Mouse (Mus musculus) stomach, embryonic 15.5 days (tissue): Measurements from ENCODE around the gene Tlr9. TPM values are rescaled to one million over a fixed set of nuclear protein-coding genes. Genes with fewer than 3 reads are reported as not detected.

Experiments used
- ATAC-seq: fragments of 200-750 bp; cut with Nextera tagmentation; 2 replicates; pipeline ENCODE4 v1.8.0; 2017; ENCODE audit warnings: low read depth, moderate number of reproducible peaks, moderate TSS enrichment; ENCODE audit not compliant: insufficient read depth, low FRiP score
- H3K27ac ChIP-seq: fragments of 300-500 bp; sonication (generic); 2 replicates; pipeline ENCODE4 v1.5.1; 2015; ENCODE audit warnings: mild to moderate bottlenecking, inconsistent platforms
- H3K27me3 ChIP-seq: fragments of 300-500 bp; sonication (generic); replicated peaks from 2 replicates; pipeline ENCODE4 v1.6.1; 2015; ENCODE audit warnings: inconsistent platforms
- H3K36me3 ChIP-seq: fragments of 300-500 bp; sonication (generic); 2 replicates; pipeline ENCODE4 v1.6.1; 2015; ENCODE audit warnings: inconsistent platforms
- H3K4me1 ChIP-seq: fragments of 300-500 bp; sonication (generic); 2 replicates; pipeline ENCODE4 v1.6.1; 2015; ENCODE audit warnings: inconsistent platforms
- H3K4me2 ChIP-seq: fragments of 300-500 bp; sonication (generic); 2 replicates; pipeline ENCODE4 v1.6.1; 2015; ENCODE audit warnings: mild to moderate bottlenecking, inconsistent platforms
- H3K4me3 ChIP-seq: fragments of 300-500 bp; sonication (generic); replicated peaks from 2 replicates; pipeline ENCODE4 v1.5.1; 2015; ENCODE audit warnings: inconsistent platforms
- H3K9ac ChIP-seq: fragments of 300-500 bp; sonication (generic); 2 replicates; pipeline ENCODE4 v1.6.1; 2015; ENCODE audit warnings: inconsistent platforms
- H3K9me3 ChIP-seq: fragments of 300-500 bp; sonication (generic); 2 replicates; pipeline ENCODE4 v1.6.1; 2016; ENCODE audit warnings: inconsistent platforms
- WGBS: fragments of 180-500 bp; shearing (Covaris S2); methylation state at CpG from one replicate; pipeline ENCODE4 v1.1.7; 2015; 5-methylcytosine and 5-hydroxymethylcytosine counted together
- polyA plus RNA-seq: library from polyadenylated mRNA; unstranded; fragments of >200 nt; fragmentation: Nextera tagmentation; extraction: Ambion mirVana; gene quantifications from 2 replicates; pipeline ENCODE4 v1.2.1, GENCODE M21; 2015

Gene Tlr9
- polyA plus RNA-seq, 1 experiment from 2014 or later: 0.12 TPM

GRCm38 (mm10) chr9:106206515-106206914 lies 15.9 kb upstream of the Tlr9 start:
- H3K4me3 ChIP-seq: no peak overlapping the region
- no peaks in the 10 kb centered on the region for H3K27me3 ChIP-seq
- peaks cover 27% of the 10 kb centered on the region for H3K4me1 ChIP-seq
- no peak overlapping the region for H3K27ac ChIP-seq
- no peaks in the 10 kb centered on the region for H3K36me3 ChIP-seq
- no peaks in the 10 kb centered on the region for H3K9me3 ChIP-seq
- WGBS: 81% methylated on average over 2 of the region's 2 CpGs
- H3K4me2 ChIP-seq: no peak overlapping the region
- ATAC-seq: no peak
- H3K9ac ChIP-seq: no peak overlapping the region

DNA sequence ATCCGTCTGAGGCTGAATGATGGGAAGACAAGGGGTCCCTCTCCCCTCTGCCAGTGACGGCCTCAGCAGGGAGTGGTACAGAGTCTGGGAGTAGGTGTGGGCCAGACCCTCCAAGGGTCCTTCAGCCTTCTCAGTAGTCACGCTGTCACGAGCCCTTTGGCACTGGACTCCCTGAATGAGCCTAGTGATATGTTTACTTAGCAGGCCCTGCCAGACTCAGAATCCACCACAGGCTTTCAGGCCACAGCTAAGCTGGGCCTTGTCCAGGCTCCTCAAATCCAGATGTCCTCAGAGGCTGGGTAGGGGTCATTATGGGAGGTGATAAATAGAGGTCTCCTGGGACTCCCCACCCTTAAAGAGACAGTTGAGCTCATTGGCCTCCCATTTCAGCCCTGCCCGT lies 14.2 kb upstream of the Tlr9 start:
- Histone ChIP-seq H3K9ac (no peak overlapping the region), H3K36me3 (no peaks in the 10 kb centered on the region), H3K4me1 (peaks cover 32% of the 10 kb centered on the region), H3K27ac (no peak overlapping the region), H3K4me3 (no peak overlapping the region), H3K9me3 (no peaks in the 10 kb centered on the region), H3K27me3 (no peaks in the 10 kb centered on the region), H3K4me2 (no peak overlapping the region)
- no peak for ATAC-seq
- WGBS: 77% methylated on average over 5 of the region's 5 CpGs

GRCm38 (mm10) chr9:106209954-106210353 lies 12.4 kb upstream of the Tlr9 start:
- Histone ChIP-seq H3K4me3 (no peak overlapping the region), H3K4me2 (no peak overlapping the region), H3K27me3 (no peaks in the 10 kb centered on the region), H3K4me1 (peaks cover 16% of the 10 kb centered on the region), H3K9me3 (no peaks in the 10 kb centered on the region), H3K36me3 (peaks cover 9% of the 10 kb centered on the region), H3K9ac (no peak overlapping the region), H3K27ac (no peak overlapping the region)
- WGBS: 92% methylated on average over 4 of the region's 4 CpGs
- ATAC-seq: no peak

DNA sequence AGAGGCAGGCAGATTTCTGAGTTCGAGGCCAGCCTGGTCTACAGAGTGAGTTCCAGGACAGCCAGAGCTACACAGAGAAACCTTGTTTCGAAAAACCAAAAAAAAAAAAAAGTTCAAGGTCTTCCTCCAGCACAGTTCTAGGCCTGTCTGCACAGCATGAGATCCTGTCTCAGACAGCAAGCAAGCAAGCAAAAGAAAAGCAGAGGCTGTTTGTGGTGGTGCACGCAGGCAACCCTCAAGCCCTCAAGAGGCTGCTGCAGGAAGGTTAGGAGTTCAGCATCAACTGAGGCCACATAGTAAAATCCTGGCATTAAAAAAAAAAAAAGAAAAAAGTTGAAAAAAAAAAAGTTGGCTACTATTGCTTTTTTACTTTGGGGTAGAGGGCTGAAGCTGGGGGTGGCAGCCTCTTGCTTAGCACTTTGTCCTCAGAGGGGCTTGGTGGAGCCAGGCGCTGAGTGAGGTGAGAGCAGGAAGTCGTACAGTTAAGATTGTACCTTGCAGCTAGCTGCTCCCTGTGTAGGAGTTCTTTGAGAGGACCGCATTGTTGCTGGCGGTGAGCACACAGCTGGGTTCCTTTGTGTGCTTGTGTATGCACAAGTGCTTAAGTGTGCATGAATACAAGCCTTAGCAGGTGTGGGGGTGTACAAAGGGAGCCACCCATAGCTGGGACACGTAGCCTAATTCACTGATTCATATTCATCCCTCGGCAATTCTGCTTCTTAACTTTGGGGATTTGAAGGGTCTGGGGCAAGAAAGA lies 11.4 kb upstream of the Tlr9 start:
- Histone ChIP-seq H3K27ac (peak overlapping the region; percentile 73), H3K9ac (no peak overlapping the region), H3K9me3 (no peaks in the 10 kb centered on the region), H3K4me3 (peak overlapping the region; percentile 26; the same call in 1 of the 2 replicates), H3K27me3 (no peaks in the 10 kb centered on the region), H3K4me1 (peaks cover 16% of the 10 kb centered on the region), H3K4me2 (peak overlapping the region; percentile 50), H3K36me3 (peaks cover 11% of the 10 kb centered on the region)
- peak; percentile 17; the same call in 1 of the 2 replicates for ATAC-seq
- WGBS: 61% methylated on average over 9 of the region's 9 CpGs

DNA sequence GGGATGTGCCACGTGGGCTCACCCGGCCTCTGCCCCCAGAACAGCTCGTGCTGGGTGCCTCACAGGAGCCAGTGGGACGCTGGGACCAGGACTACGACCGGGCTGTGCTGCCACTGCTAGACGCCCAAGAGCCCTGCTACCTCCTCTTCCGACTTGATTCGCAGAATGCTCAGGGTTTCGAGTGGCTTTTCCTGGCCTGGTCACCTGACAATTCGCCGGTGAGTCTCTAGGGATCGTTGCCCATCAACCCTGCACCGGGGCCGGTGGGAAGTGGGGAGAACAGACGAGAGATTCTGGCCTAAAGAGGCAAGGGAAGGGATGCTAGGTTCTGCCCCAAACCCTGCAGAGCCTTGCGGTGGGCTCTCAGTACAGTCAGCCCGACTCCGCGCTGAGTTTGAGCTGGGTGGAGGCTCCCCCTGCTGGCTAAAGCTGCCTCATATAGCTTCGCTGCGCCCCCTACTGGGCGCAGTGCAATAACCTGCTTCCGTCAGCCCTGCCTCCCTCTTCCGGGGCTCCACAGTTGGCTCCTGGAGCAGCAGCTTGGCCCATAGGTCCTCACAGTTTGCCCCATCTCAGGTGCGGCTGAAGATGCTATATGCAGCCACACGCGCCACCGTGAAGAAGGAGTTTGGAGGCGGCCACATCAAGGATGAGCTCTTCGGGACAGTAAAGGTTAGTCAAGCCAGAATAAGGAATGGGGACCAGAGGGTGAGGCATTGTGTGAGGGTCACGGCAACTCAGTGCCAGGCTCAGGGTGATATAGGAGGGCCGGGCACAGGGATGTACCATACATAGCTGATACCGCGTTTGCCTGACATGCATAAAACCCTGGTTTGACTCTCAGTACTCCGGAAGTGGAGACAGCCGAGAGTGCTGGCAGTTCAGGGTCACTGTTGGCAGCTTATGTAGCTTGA lies 10.5 kb upstream of the Tlr9 start:
- Histone ChIP-seq H3K9ac (no peak overlapping the region; the same call in 1 of the 2 replicates), H3K4me3 (peak overlapping the region; percentile 26), H3K36me3 (peaks cover 11% of the 10 kb centered on the region), H3K4me2 (peak overlapping the region; percentile 50), H3K27ac (peak overlapping the region; percentile 73), H3K4me1 (peaks cover 16% of the 10 kb centered on the region), H3K9me3 (no peaks in the 10 kb centered on the region), H3K27me3 (no peaks in the 10 kb centered on the region)
- peak; percentile 70 for ATAC-seq
- WGBS: 21% methylated on average over 37 of the region's 37 CpGs

GRCm38 (mm10) chr9:106212594-106212981 lies 9.8 kb upstream of the Tlr9 start:
- Histone ChIP-seq H3K9me3 (no peaks in the 10 kb centered on the region), H3K27me3 (no peaks in the 10 kb centered on the region), H3K4me2 (peak overlapping the region; percentile 50; the same call in 1 of the 2 replicates), H3K9ac (no peak overlapping the region), H3K36me3 (peaks cover 11% of the 10 kb centered on the region), H3K4me3 (no peak overlapping the region), H3K27ac (no peak overlapping the region), H3K4me1 (peaks cover 16% of the 10 kb centered on the region)
- ATAC-seq: no peak
- 74% methylated on average over 12 of the region's 12 CpGs for WGBS

DNA sequence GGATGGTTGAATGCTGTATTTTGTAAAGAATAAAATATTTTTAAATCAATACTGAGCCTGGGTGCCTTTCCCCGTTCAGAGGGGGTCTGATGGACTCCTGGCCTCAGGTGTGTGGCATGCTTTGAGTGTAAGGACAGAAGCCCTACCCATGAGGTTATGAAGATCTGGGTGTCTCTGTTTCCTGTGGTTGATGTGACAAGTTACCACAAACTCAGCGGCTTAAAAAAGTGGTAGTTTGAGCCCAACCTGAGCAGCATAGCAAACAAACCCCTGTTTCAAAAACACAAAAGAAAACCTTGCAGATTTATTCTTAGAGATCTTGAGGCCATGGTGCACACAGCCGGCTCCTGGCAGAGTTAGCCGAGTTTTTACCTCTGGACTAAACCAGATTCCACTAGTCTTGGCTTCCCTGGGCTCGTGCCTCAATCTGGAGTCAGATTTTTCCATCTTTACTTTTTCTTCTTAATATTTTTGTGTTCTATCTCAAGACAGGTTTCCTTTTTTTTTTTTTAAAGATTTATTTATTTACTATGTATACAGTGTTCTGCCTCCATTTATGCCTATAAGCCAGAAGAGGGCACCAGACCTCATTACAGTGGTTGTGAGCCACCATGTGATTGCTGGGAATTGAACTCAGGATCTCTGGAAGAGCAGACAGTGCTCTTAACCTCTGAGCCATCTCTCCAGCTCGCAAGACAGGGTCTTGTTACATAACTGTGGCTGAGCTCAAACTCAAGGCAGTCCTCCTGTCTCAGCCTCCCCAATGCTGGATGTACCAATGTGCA lies 6.9 kb upstream of the Tlr9 start:
- ATAC-seq: no peak
- Histone ChIP-seq H3K27me3 (no peaks in the 10 kb centered on the region), H3K4me3 (no peak overlapping the region), H3K4me2 (no peak overlapping the region), H3K9me3 (no peaks in the 10 kb centered on the region), H3K9ac (no peak overlapping the region), H3K36me3 (peaks cover 11% of the 10 kb centered on the region), H3K27ac (no peak overlapping the region), H3K4me1 (peaks cover 16% of the 10 kb centered on the region)
- 87% methylated on average over 6 of the region's 6 CpGs for WGBS

GRCm38 (mm10) chr9:106216971-106217370 lies 5.4 kb upstream of the Tlr9 start:
- no peak overlapping the region for H3K4me3 ChIP-seq
- H3K27ac ChIP-seq: no peak overlapping the region
- 88% methylated on average over 7 of the region's 7 CpGs for WGBS
- H3K4me2 ChIP-seq: no peak overlapping the region
- H3K36me3 ChIP-seq: peaks cover 11% of the 10 kb centered on the region
- H3K9me3 ChIP-seq: no peaks in the 10 kb centered on the region
- no peak for ATAC-seq
- H3K9ac ChIP-seq: no peak overlapping the region
- H3K27me3 ChIP-seq: no peaks in the 10 kb centered on the region
- H3K4me1 ChIP-seq: peaks cover 4% of the 10 kb centered on the region

DNA sequence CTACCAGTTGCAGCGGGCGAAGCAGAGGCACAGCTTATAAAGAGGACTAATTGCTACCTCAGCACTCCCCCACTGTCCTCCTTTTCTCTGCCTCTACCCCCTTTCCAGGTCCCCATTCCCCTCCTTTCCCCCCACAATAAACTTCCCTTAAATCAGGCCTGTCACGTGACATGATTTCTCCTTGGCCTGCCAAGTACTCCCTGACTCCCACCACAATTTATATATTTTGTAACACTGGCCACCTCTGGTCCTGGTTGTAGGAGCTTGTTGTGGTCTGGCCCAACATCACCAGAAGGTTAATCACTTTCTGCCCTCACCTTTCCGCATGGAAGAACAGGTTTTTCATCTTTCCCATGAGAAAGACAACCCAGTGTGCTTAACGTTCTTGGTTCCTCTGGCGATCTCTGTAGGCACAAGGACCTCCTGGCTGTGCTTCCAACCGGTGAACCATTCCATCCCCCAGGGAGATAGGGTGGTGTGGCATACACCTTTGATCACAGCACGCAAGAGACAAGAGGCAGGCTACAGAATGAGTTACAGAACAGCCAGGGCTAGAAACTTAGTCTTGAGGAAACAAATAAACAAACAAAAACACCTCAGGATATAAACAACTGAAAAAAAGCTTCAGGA lies 1.4 kb upstream of the Tlr9 start:
- no peak overlapping the region for H3K27ac ChIP-seq
- H3K4me3 ChIP-seq: no peak overlapping the region
- H3K4me2 ChIP-seq: no peak overlapping the region
- H3K9me3 ChIP-seq: no peaks in the 10 kb centered on the region
- no peak overlapping the region for H3K9ac ChIP-seq
- peaks cover 6% of the 10 kb centered on the region for H3K27me3 ChIP-seq
- ATAC-seq: no peak
- peaks cover 8% of the 10 kb centered on the region for H3K4me1 ChIP-seq
- no peaks in the 10 kb centered on the region for H3K36me3 ChIP-seq
- 59% methylated on average over 8 of the region's 8 CpGs for WGBS

- Histone ChIP-seq H3K4me2 (no peak overlapping the region), H3K36me3 (no peaks in the 10 kb centered on the region), H3K4me1 (peaks cover 13% of the 10 kb centered on the region), H3K9ac (no peak overlapping the region), H3K4me3 (no peak overlapping the region), H3K27me3 (peaks cover 6% of the 10 kb centered on the region), H3K27ac (peak overlapping the region; percentile 21; the same call in 1 of the 2 replicates), H3K9me3 (no peaks in the 10 kb centered on the region)
- ATAC-seq: no peak
- WGBS: 79% methylated on average over 4 of the region's 4 CpGs
Observed at GRCm38 (mm10) chr9:106222994-106223393, 596 bp downstream of the Tlr9 start.

DNA sequence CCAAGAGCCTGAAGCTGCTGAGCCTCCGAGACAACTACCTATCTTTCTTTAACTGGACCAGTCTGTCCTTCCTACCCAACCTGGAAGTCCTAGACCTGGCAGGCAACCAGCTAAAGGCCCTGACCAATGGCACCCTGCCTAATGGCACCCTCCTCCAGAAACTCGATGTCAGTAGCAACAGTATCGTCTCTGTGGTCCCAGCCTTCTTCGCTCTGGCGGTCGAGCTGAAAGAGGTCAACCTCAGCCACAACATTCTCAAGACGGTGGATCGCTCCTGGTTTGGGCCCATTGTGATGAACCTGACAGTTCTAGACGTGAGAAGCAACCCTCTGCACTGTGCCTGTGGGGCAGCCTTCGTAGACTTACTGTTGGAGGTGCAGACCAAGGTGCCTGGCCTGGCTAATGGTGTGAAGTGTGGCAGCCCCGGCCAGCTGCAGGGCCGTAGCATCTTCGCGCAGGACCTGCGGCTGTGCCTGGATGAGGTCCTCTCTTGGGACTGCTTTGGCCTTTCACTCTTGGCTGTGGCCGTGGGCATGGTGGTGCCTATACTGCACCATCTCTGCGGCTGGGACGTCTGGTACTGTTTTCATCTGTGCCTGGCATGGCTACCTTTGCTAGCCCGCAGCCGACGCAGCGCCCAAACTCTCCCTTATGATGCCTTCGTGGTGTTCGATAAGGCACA lies 3.2 kb downstream of the Tlr9 start:
- ATAC-seq: no peak
- peaks cover 13% of the 10 kb centered on the region for H3K4me1 ChIP-seq
- H3K36me3 ChIP-seq: no peaks in the 10 kb centered on the region
- H3K9me3 ChIP-seq: no peaks in the 10 kb centered on the region
- H3K4me3 ChIP-seq: peak overlapping the region; percentile 37
- peaks cover 6% of the 10 kb centered on the region for H3K27me3 ChIP-seq
- peak overlapping the region; percentile 44; the same call in 1 of the 2 replicates for H3K9ac ChIP-seq
- H3K27ac ChIP-seq: peak overlapping the region; percentile 84
- H3K4me2 ChIP-seq: peak overlapping the region; percentile 79
- WGBS: 61% methylated on average over 24 of the region's 24 CpGs
